Mouse (Mus musculus) neural tube, embryonic 12.5 days (tissue): ENCODE measurements around the gene Dgat2. TPM values are rescaled to one million over a fixed set of nuclear protein-coding genes. Genes with fewer than 3 reads are reported as not detected.
A peak's percentile ranks its signal among the peaks of the same experiment; 100 is the strongest.

Experiments used
- ATAC-seq: fragments of 200-750 bp; cut with Nextera tagmentation; 2 replicates; pipeline ENCODE4 v1.8.0; 2017; ENCODE audit warnings: low read depth, mild to moderate bottlenecking, moderate TSS enrichment, moderate library complexity; ENCODE audit not compliant: low FRiP score
- H3K27ac ChIP-seq: fragments of 300-500 bp; sonication (generic); 2 replicates; pipeline ENCODE4 v1.5.1; 2016
- H3K27me3 ChIP-seq: fragments of 300-500 bp; sonication (generic); replicated peaks from 2 replicates; pipeline ENCODE4 v1.6.1; 2016; ENCODE audit warnings: mild to moderate bottlenecking
- H3K36me3 ChIP-seq: fragments of 300-500 bp; sonication (generic); 2 replicates; pipeline ENCODE4 v1.6.1; 2016; ENCODE audit warnings: mild to moderate bottlenecking
- H3K4me1 ChIP-seq: fragments of 300-500 bp; sonication (generic); 2 replicates; pipeline ENCODE4 v1.6.1; 2016
- H3K4me2 ChIP-seq: fragments of 300-500 bp; sonication (generic); replicated peaks from 2 replicates; pipeline ENCODE4 v1.6.1; 2016; ENCODE audit warnings: mild to moderate bottlenecking
- H3K4me3 ChIP-seq: fragments of 300-500 bp; sonication (generic); 2 replicates; pipeline ENCODE4 v1.5.1; 2016
- H3K9ac ChIP-seq: fragments of 300-500 bp; sonication (generic); 2 replicates; pipeline ENCODE4 v1.6.1; 2016; ENCODE audit warnings: mild to moderate bottlenecking
- H3K9me3 ChIP-seq: fragments of 300-500 bp; sonication (generic); 2 replicates; pipeline ENCODE4 v1.6.1; 2016; ENCODE audit warnings: mild to moderate bottlenecking
- WGBS: fragments of 180-500 bp; shearing (Covaris S2); methylation state at CpG from one replicate; pipeline ENCODE4 v1.1.7; 2016; 5-methylcytosine and 5-hydroxymethylcytosine counted together
- polyA plus RNA-seq: library from polyadenylated mRNA; unstranded; fragments of >200 nt; fragmentation: Nextera tagmentation; extraction: Ambion mirVana; gene quantifications from 2 replicates; pipeline ENCODE4 v1.2.1, GENCODE M21; 2016

Gene Dgat2
- 11.4 and 13.1 TPM in 2 replicates for polyA plus RNA-seq

GRCm38 (mm10) chr7:99182432-99183172 lies at the start of gene Dgat2:
Gene Dgat2, minus strand, starts transcription at chr7:99182719.
- Histone ChIP-seq H3K27ac (peak within 1 kb of the TSS; percentile 57; the same call in 1 of the 2 replicates), H3K4me1 (no peaks in the 10 kb centered on the region), H3K9ac (peak within 1 kb of the TSS; percentile 69), H3K27me3 (0 out of 2 replicates have a peak, but pooled peaks cover 10% of the 10 kb centered on the region), H3K36me3 (no peaks in the 10 kb centered on the region), H3K9me3 (no peaks in the 10 kb centered on the region), H3K4me2 (peak within 1 kb of the TSS; percentile 91), H3K4me3 (peak within 1 kb of the TSS; percentile 60)
- 1% methylated on average over 63 of the region's 63 CpGs for WGBS
- ATAC-seq = peak; percentile 92

GRCm38 (mm10) chr7:99230061-99230747 lies 47.7 kb upstream of the Dgat2 start:
- no peak for ATAC-seq
- H3K36me3 ChIP-seq = no peaks in the 10 kb centered on the region
- WGBS = 81% methylated on average over 7 of the region's 7 CpGs

GRCm38 (mm10) chr7:99229411-99229810 lies 46.9 kb upstream of the Dgat2 start:
- Histone ChIP-seq H3K36me3 (no peaks in the 10 kb centered on the region), H3K27ac (no peak overlapping the region), H3K9ac (no peak overlapping the region), H3K9me3 (no peaks in the 10 kb centered on the region), H3K4me3 (no peak overlapping the region), H3K4me2 (no peak overlapping the region), H3K27me3 (no peaks in the 10 kb centered on the region), H3K4me1 (no peaks in the 10 kb centered on the region)
- ATAC-seq = no peak
- WGBS = 15% methylated on average over 2 of the region's 2 CpGs

More at GRCm38 (mm10) chr7:99230061-99230747, 47.7 kb upstream of the Dgat2 start:
- H3K9ac ChIP-seq = no peak overlapping the region
- no peaks in the 10 kb centered on the region for H3K27me3 ChIP-seq
- H3K4me2 ChIP-seq = no peak overlapping the region
- no peak overlapping the region for H3K4me3 ChIP-seq
- H3K9me3 ChIP-seq = no peaks in the 10 kb centered on the region
- no peaks in the 10 kb centered on the region for H3K4me1 ChIP-seq
- H3K27ac ChIP-seq = no peak overlapping the region

GRCm38 (mm10) chr7:99228825-99229224 lies 46.3 kb upstream of the Dgat2 start:
- Histone ChIP-seq H3K4me3 (no peak overlapping the region), H3K27me3 (no peaks in the 10 kb centered on the region), H3K9ac (no peak overlapping the region), H3K4me1 (no peaks in the 10 kb centered on the region), H3K27ac (no peak overlapping the region), H3K9me3 (no peaks in the 10 kb centered on the region), H3K4me2 (no peak overlapping the region), H3K36me3 (no peaks in the 10 kb centered on the region)
- 81% methylated on average over 8 of the region's 8 CpGs for WGBS
- ATAC-seq = no peak

- Histone ChIP-seq H3K27ac (no peak overlapping the region), H3K27me3 (no peaks in the 10 kb centered on the region), H3K4me1 (no peaks in the 10 kb centered on the region), H3K36me3 (no peaks in the 10 kb centered on the region), H3K4me2 (no peak overlapping the region), H3K9ac (no peak overlapping the region), H3K9me3 (no peaks in the 10 kb centered on the region), H3K4me3 (no peak overlapping the region)
- 96% methylated on average over 4 of the region's 4 CpGs for WGBS
- no peak for ATAC-seq
Observed at GRCm38 (mm10) chr7:99227267-99227666, 44.7 kb upstream of the Dgat2 start.

- Histone ChIP-seq H3K9ac (no peak overlapping the region), H3K4me2 (no peak overlapping the region), H3K4me3 (no peak overlapping the region), H3K27me3 (no peaks in the 10 kb centered on the region), H3K9me3 (no peaks in the 10 kb centered on the region), H3K4me1 (no peaks in the 10 kb centered on the region), H3K36me3 (no peaks in the 10 kb centered on the region), H3K27ac (no peak overlapping the region)
- ATAC-seq = no peak
- WGBS = 93% methylated on average over 10 of the region's 10 CpGs
Observed at GRCm38 (mm10) chr7:99226662-99227061, 44.1 kb upstream of the Dgat2 start.

GRCm38 (mm10) chr7:99225421-99225820 lies 42.9 kb upstream of the Dgat2 start:
- no peak for ATAC-seq
- 83% methylated on average over 6 of the region's 6 CpGs for WGBS
- Histone ChIP-seq H3K4me2 (no peak overlapping the region), H3K9me3 (no peaks in the 10 kb centered on the region), H3K27me3 (no peaks in the 10 kb centered on the region), H3K27ac (no peak overlapping the region), H3K36me3 (no peaks in the 10 kb centered on the region), H3K4me1 (no peaks in the 10 kb centered on the region), H3K9ac (no peak overlapping the region), H3K4me3 (no peak overlapping the region)

GRCm38 (mm10) chr7:99224648-99225190 lies 42.2 kb upstream of the Dgat2 start:
- 56% methylated on average over 1 of the region's 1 CpGs for WGBS
- H3K4me2 ChIP-seq = no peak overlapping the region

GRCm38 (mm10) chr7:99224225-99224624 lies 41.7 kb upstream of the Dgat2 start:
- Histone ChIP-seq H3K4me1 (no peaks in the 10 kb centered on the region), H3K27ac (no peak overlapping the region), H3K9me3 (no peaks in the 10 kb centered on the region), H3K36me3 (no peaks in the 10 kb centered on the region), H3K4me2 (no peak overlapping the region), H3K27me3 (no peaks in the 10 kb centered on the region), H3K9ac (no peak overlapping the region), H3K4me3 (no peak overlapping the region)
- ATAC-seq = no peak
- 69% methylated on average over 7 of the region's 7 CpGs for WGBS

More at GRCm38 (mm10) chr7:99224648-99225190, 42.2 kb upstream of the Dgat2 start:
- no peaks in the 10 kb centered on the region for H3K9me3 ChIP-seq
- ATAC-seq = no peak
- no peaks in the 10 kb centered on the region for H3K36me3 ChIP-seq
- no peaks in the 10 kb centered on the region for H3K4me1 ChIP-seq
- H3K27me3 ChIP-seq = no peaks in the 10 kb centered on the region
- H3K9ac ChIP-seq = no peak overlapping the region
- no peak overlapping the region for H3K27ac ChIP-seq
- no peak overlapping the region for H3K4me3 ChIP-seq

- Histone ChIP-seq H3K9me3 (no peaks in the 10 kb centered on the region), H3K4me1 (peaks cover 2% of the 10 kb centered on the region; the same call in 1 of the 2 replicates), H3K36me3 (no peaks in the 10 kb centered on the region), H3K27me3 (0 out of 2 replicates have a peak, but pooled peaks cover 2% of the 10 kb centered on the region), H3K4me3 (no peak overlapping the region), H3K4me2 (no peak overlapping the region), H3K27ac (no peak overlapping the region), H3K9ac (no peak overlapping the region)
- no peak for ATAC-seq
- 65% methylated on average over 3 of the region's 3 CpGs for WGBS
Observed at GRCm38 (mm10) chr7:99217338-99218074, 35.0 kb upstream of the Dgat2 start.

- Histone ChIP-seq H3K4me1 (peaks cover 2% of the 10 kb centered on the region; the same call in 1 of the 2 replicates), H3K27me3 (0 out of 2 replicates have a peak, but pooled peaks cover 2% of the 10 kb centered on the region), H3K9ac (no peak overlapping the region), H3K4me3 (no peak overlapping the region), H3K36me3 (no peaks in the 10 kb centered on the region), H3K9me3 (no peaks in the 10 kb centered on the region), H3K4me2 (no peak overlapping the region), H3K27ac (no peak overlapping the region)
- WGBS = 64% methylated on average over 8 of the region's 8 CpGs
- ATAC-seq = no peak
Observed at GRCm38 (mm10) chr7:99215347-99215855, 32.9 kb upstream of the Dgat2 start.
